Mouse (Mus musculus): ENCODE measurements at regions not wholly inside any gene's neighbourhood (a gene's known extent, or its start where the extent isn't known, plus 50 kb on each side); places are given as distances from the start of the nearest gene placed in this dataset.

DNA sequence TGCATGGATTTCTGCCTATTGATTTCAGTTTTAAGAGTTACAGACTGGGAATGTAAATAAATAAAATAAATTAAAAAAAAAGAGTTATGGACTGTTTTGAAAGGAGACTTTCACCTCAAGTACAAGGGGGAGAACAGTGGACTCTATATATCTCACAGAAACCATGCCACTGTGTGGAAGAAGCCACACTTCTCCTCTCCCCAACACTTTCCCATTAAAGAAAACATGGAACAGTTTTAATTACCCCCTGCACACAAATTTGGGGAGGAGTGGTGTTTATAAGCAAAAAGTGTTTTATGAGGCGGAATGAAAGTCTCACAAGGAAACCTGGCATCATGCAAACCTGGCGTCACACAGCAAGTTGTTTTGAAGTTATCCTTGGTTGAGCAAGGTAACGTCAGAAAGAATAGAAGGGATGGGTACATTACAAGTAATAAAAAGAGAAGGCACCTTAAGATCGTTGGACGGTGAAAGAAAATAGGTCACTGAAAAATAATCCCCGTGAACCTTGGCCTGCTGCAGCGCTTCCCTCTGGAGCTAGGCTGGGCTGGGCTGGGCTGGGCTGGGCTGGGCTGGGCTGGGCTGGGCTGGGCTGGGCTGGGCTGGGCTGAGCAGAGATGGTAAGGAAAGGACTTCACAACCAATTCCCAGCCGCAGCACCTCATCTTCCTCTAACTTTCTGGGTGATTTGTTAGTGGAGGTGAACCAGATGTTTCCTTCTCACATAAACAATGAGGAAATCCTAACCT is 232.2 kb upstream of the Tank start:
- TF ChIP-seq CTCF (conservative IDR thresholded peaks at IDR 0.05; ENCODE audit: insufficient read depth, insufficient read length, low read depth, low read length) (no peak), POLR2A (IDR thresholded peaks at IDR 0.05; ENCODE audit: low read depth, low read length) (no peak)

Measured in kidney, adult 2 months (tissue).